Mouse (Mus musculus): ENCODE results near the gene Olfr805. TPM values are rescaled to one million over a fixed set of nuclear protein-coding genes. Genes with fewer than 3 reads are reported as not detected.

The Olfr805 gene
- total RNA-seq (2023): not detected

GRCm38 (mm10) chr10:129729275-129729674 lies at the start of gene Olfr805:
Gene Olfr805 (minus strand): TSS chr10:129729375.

GRCm38 (mm10) chr10:129774338-129774737 lies 45.2 kb upstream of the Olfr805 start, which contains the start of gene Olfr809:
Gene Olfr809 (plus strand): TSS chr10:129774638.

GRCm38 (mm10) chr10:129765182-129765581 lies 36.0 kb upstream of the Olfr805 start, which contains the start of gene Olfr808:
Gene Olfr808 (plus strand): TSS chr10:129765482.

GRCm38 (mm10) chr10:129757693-129758092 lies 28.5 kb upstream of the Olfr805 start, which contains the start of gene Olfr807:
Gene Olfr807 (minus strand): TSS chr10:129757793.

DNA sequence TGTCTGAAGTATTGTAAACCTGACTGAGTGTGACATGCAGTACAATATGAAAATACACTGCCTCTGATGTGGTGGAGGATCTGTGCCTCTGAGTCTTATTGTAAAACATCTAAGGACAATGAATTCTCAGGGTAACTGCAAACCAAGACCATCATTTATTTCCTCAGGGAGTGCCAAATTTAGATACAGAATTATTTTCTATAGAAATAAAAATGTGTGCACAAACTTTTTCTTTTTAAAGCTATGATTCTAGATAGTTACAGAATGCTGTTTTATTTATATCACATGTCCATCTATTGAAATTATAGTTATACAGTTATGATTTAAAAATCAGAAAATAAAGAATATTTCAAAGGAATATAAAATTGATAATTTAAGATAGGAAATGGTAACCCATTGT lies 12.6 kb upstream of the Olfr805 start, which contains the start of gene Olfr806:
Olfr806 (minus strand) TSS at position 101 of the 400 bp plus-strand sequence.

GRCm38 (mm10) chr10:129702910-129703309 lies 26.3 kb downstream of the Olfr805 start, which contains the start of gene Olfr804:
Gene Olfr804 (plus strand): TSS chr10:129703210.

DNA sequence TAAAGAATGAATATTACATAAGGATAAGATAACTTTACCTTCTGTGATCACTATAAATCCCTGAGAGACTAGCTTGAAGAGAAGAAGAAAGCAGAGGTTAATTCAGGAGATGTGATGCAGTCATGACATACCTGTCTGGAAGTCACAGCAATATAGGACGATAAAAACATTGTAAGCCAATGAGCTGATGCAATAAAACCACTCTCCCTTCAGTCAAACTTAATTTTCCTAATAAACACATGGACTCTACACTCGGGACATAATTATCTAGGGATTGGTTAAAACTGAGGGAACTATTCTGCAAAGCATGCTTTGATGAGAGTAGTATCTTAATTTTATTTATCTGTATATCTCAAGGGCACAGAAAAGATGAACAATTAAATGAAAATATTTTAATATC lies 35.0 kb downstream of the Olfr805 start, which contains the start of gene Olfr803:
Olfr803 (minus strand) TSS at position 101 of the 400 bp plus-strand sequence.

GRCm38 (mm10) chr10:129688069-129688468 lies 41.1 kb downstream of the Olfr805 start, which contains the start of gene Olfr802:
Gene Olfr802 (minus strand): TSS chr10:129688169.

GRCm38 (mm10) chr10:129673765-129674164 lies 55.4 kb downstream of the Olfr805 start, which contains the start of gene Olfr801:
Gene Olfr801 (minus strand): TSS chr10:129673865.

Other genes with a start within 250 kb of the Olfr805 start
- gene Olfr789, start 244.6 kb downstream of the Olfr805 start, total RNA-seq (2023): not detected
- not detected for gene Olfr790, start 230.9 kb downstream of the Olfr805 start, total RNA-seq (2023)
- gene Olfr791, start 207.6 kb downstream of the Olfr805 start, total RNA-seq (2023): not detected
- gene Olfr792, start 190.2 kb downstream of the Olfr805 start, total RNA-seq (2023): not detected
- not detected for gene Olfr794, start 161.7 kb downstream of the Olfr805 start, total RNA-seq (2023)
- not detected for gene Olfr796, start 116.8 kb downstream of the Olfr805 start, total RNA-seq (2023)
- gene Olfr798, start 101.4 kb downstream of the Olfr805 start, total RNA-seq (2023): not detected
- gene Olfr799, start 91.9 kb downstream of the Olfr805 start, total RNA-seq (2023): not detected
- gene Olfr800, start 71.7 kb downstream of the Olfr805 start, total RNA-seq (2023): not detected
- gene Olfr801, start 55.5 kb downstream of the Olfr805 start, total RNA-seq (2023): not detected
- gene Olfr802, start 41.2 kb downstream of the Olfr805 start, total RNA-seq (2023): not detected
- not detected for gene Olfr803, start 35.1 kb downstream of the Olfr805 start, total RNA-seq (2023)
- not detected for gene Olfr804, start 26.2 kb downstream of the Olfr805 start, total RNA-seq (2023)
- gene Olfr806, start 12.5 kb upstream of the Olfr805 start, total RNA-seq (2023): not detected
- gene Olfr807, start 28.4 kb upstream of the Olfr805 start, total RNA-seq (2023): not detected
- gene Olfr808, start 36.1 kb upstream of the Olfr805 start, total RNA-seq (2023): not detected
- not detected for gene Olfr809, start 45.3 kb upstream of the Olfr805 start, total RNA-seq (2023)
- not detected for gene Olfr810, start 65.5 kb upstream of the Olfr805 start, total RNA-seq (2023)
- gene Olfr811, start 75.0 kb upstream of the Olfr805 start, total RNA-seq (2023): not detected
- gene Olfr812, start 116.7 kb upstream of the Olfr805 start, total RNA-seq (2023): not detected
- gene Olfr813, start 126.0 kb upstream of the Olfr805 start, total RNA-seq (2023): not detected
- not detected for gene Olfr814, start 150.5 kb upstream of the Olfr805 start, total RNA-seq (2023)
- gene Olfr815, start 176.5 kb upstream of the Olfr805 start, total RNA-seq (2023): not detected
- not detected for gene Olfr816, start 186.2 kb upstream of the Olfr805 start, total RNA-seq (2023)
- gene Olfr818, start 219.7 kb upstream of the Olfr805 start, total RNA-seq (2023): not detected
- gene Olfr819, start 237.9 kb upstream of the Olfr805 start, total RNA-seq (2023): not detected
- not detected for gene Olfr247, start 246.8 kb upstream of the Olfr805 start, total RNA-seq (2023)